Mouse (Mus musculus): ENCODE measurements around the gene Tln2.

DNA sequence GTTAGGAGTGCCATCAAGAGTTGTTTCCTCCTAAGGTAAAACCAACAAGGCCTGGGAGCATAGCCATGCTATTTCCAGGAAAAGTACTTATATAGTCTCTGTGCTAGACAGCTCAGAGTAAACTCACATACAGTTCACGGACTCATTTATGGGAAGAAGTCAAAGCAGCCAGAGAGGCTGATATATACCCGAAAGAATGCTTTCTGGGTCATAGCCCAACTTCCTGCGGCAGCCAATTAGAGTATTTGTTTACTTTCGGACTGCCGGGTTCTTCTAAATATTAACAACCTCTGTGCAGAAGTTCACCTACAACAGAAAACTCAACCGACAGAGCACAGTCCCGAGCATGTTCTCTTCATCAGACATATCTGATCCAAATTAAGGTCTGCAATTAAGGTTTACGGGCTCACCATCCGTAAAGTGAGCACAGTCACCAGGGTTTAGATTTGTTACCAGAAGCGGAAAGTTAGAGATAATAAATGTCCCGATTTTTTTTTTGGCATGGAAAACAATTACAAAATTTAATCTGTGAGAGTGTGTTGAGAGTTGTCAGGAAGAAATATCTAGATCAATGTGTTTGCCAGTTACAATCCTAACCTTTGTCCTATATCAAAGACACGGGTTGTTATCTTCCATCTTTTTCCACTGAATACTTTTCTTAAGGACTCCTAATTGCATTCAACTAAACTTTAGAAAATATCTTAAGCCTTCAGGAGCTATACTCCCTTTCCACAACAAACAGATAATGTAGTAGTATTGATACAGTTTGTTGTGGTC is 323.9 kb downstream of the Tln2 start:
- TF ChIP-seq EP300 (IDR thresholded peaks at IDR 0.05; ENCODE audit: insufficient read depth, low read depth, low read length) (no peak), CTCF (IDR thresholded peaks at IDR 0.05; ENCODE audit: low read depth, low read length) (no peak), POLR2A (IDR thresholded peaks at IDR 0.05; ENCODE audit: insufficient read depth, low read length) (no peak)

Data from ES-Bruce4 (cell line).